Mouse (Mus musculus): ENCODE measurements at regions not wholly inside any gene's neighbourhood (a gene's known extent, or its start where the extent isn't known, plus 50 kb on each side); places are given as distances from the start of the nearest gene placed in this dataset.

DNA sequence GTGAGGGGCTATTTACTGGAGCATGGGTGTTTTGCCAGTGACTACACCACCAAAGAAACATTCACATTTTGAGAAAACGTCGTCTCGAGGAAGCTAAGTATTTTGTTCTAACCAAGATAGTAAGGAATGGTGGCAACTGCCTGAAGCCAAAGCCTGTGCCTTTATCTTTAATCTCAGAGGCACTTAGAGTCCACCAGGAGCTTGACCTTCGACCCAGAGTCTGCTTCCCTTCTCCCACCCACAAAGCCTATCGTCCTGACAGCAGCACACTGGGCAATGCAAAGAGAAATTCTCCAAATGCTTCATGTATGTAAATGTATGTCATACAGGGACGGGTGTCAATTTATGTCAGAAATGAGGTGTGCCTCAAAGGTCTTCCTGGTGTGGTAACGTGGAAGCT, 437.2 kb upstream of the Mgmt start:
- no peak for DNase-seq

DNA sequence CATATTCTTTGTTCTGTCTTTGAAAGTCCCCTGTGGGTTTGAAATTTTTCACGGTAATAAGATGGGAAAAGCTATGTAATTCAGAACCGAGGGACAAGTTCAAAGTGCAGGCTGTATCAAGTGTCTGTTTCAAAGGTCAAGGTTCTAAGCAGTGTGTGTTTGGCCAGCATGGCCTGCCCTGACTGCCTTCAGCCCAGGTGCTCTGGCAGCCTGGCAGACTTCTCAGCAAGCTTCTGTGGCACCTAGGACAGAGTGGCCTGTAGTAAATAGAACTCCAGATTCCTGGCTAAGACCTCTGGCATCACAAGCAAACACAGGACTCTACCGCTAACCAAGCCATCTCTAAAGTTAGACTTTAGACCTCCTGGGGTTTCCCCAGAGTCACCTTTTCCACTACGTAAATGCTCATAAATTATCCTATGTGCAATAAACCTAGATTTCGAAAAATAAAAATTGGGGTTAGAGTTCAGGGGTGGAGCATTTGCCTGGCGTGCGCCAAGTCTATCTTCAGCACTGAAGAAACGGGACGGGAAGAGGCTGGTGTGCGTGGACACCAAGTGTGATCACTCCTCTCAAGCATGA, 436.5 kb upstream of the Mgmt start:
- no peak for DNase-seq

DNA sequence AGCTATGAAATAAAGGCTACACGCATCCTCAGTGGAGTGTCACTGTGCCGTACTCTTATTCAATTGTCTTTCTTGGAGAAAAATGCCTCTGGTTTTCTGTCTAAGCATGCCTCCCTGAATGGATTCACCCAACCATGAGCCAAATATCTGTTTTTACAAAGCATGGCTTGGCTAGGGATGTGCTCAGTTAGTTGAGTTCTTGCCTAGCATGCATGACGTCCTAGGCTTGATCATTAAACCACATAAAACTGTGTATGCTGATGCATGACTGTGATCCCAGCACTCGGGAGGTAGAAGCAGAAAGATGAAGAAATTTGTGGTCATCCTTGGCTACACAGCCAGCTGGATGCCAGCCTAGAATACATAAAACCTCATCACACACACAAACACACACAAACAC, 417.3 kb upstream of the Mgmt start:
- no peak for DNase-seq

DNA sequence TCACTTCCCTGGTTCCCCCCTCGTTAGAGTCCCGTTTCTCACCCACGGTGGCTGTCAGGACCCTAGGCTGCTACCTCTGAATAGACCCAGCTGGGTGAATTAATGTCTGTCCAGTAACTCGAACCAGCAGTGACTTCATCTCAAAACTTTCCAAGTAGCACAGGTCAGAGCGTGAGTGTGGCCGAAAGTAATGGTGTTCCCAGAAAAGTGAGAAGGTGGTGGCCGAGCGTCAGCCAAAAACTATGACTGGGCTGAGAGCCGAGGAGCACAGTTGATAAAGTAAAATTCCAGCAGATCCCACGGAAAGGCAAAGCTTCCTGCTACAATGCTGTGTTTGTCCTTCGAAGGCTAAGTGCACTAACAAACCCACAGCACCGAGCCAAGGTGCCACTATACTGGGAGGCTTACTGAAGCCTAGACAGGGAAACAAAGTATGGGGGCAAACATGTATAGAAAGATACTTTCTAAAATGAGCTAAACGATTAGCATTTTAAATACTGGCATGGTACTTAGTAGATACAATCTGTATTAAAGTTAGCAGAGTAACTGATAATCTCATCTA, 413.7 kb upstream of the Mgmt start:
- DNase-seq, result no peak

DNA sequence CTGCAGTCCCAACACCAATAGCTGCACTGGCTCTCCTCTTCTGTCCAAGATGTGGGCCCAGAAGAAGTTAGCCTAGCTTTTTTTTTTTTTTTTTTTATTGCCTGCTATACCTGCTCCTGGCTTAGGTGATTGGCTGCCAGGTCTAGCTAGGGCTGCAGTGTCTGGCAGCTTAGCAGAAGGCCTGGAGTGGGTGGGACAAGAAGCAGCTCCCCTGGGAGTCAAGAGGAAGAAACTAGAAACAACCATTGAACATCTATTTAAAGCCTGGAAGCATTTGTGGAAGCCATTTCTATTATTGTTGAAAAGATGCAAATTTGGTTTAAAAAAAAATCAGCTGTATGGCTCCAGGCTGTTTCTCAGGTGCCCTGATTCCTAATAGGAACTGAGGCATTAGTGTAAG, 411.2 kb upstream of the Mgmt start:
- DNase-seq, result no peak

DNA sequence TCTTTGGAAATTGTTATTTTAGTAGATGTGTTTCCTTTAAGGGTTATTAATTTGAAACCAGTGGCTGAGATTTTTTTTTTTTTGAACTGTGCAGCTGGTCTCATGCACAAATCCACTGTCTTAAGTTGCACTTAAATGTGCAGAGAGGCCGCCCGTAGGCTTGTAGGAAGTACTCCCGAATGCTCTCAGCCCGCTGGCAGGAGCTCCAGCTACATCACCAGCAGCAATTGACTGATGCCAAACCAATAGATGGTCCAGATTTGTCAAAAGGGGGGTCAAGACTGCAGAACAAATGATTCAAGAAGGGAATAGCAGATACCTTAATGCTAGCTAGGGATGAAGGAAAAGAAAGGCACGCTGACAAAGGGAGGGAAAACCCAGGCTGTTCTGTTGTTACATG, 406.9 kb upstream of the Mgmt start:
- DNase-seq, result no peak

DNA sequence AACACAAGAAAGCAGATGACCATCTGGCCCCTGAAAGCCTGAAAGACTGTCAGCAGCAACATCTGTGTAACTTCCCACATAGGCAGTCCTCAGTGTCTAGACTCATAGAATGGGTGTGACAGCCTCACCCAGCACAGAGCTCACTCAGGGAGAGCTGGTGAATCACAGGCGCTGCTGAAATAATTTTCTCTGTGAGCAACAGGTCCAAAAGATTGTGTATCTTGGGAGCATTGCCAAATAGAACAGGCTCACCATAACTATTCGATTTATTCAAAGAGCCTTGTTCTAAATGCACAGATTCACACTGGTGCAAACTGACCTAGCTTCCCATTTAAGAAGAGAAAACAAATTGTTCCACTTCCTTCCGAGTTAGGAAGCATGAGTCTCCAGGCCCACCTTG, 399.6 kb upstream of the Mgmt start:
- no peak for DNase-seq

DNA sequence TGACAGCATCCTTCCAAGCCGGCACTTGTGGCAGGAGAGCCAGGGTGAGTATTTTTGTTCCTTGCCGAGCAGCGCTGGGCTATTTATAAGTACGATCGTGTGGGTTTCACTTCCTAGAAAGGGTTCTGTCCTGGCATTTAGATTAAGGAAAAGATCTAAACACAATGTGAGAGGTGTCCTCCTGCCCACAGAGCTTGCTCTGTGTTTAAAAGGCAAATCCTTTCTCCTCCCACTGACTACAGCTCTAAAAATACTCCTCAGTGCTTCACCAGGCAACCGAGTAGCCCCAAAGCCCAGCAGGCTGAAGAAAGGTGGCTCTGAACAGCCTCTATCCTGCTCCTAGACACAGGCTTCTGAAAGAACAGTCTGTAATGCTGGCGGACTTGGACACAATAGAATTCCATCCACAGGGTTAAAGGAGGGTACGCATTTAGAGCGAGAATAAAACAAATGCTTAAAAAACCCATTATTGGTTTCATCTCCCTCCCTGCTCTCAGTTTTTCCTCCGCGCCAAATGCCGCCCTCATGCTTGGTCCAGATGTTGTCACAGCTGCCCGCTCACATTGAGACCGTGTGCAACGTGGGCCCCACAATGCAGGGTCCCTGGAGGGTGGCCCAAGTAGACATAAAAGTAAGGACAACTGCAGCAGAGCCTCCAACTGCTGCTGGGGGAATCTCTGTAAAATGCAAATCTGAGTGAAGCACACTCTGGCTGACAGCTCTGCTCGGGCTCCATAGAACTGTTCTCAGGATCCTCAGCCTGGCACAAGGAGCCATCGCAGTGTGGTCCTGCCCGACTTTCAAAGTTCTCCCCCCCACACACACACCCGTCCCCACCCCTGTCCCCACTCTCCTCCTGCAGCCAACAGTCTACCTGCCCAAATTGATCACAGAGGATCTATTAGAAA, 397.8 kb upstream of the Mgmt start:
- DNase-seq, result no peak

DNA sequence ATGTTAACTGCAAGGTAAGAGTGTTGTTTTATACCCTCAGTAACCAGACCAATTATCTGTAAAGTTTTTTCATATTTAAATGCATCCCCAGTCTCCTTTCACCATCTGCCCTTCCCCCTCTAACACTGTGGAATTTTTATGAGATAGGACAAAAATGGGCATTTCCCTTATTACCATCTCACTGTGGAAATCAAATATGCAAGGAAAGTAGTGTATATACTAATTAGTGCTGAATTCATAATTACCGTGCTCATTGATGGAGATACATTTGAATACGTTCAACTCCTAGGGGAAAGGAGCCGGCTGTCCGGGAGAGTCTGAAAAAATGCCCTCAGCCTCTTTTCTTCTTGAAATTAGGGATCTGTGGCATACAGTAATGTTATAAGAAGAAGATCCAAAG, 394.4 kb upstream of the Mgmt start:
- no peak for DNase-seq

DNA sequence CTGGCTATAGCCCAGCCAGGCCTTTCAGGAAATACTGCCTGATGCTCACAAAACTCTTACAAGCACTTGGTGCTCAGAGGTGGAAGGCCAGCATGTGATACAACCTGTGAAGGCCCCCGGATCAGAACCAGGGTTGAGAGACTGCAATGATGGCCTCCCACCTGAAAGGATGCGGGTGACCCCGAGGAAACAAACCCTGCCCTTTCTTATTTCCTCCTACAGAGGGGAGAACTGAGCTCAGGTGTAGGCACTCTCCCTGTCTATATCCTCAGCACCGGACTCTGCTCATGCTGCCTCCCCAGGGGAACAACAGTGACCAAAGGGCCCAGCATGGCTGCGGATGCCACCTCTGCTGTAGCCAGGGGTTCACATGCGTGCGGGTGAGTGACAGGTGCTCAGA, 393.3 kb upstream of the Mgmt start:
- DNase-seq, result no peak

DNA sequence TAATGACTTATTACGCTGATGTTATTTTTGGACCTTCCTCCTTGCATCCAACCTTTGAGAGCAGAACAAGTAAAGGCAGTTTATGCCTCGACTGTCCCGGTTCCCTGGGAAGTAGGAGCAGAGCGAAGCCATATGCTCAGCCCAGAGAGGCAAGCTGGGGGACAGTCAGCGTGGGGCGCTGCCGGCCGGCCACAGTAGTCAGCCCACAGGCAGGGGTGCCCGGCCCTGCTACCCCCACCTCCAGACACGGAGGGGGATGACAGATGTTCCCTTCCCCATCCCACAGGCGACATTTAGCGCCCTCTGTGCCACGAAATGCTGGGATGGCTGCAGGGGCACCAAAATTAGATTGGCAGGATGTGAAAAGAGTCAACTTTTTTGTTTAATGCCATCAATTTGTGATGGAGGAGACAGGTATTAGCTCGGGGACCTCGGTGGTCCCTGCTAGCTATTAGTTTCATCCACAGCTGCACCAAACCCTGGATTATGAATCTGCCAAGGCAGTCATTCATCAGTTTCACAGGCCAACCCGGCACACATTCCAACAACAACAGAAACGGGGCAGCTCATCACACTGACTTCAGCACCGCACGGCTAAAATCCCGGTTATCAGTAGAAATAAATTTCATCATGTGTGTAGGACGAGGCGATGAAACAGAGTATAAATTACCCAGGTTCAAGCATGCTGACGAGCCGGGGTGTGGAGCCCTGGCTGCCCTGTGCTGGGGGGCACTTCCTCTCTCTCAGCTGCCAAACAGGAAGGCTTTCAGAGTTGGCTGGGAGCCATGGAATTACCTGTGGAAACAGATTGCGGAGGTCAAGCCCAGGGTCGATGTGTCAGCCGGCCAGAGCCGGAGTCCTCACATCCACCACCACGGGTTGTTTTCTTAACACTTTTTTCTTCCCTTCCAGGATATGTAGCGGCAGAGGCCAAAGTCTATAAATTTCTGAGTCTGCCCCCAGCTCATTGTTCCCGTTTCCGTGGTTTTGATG, 392.3 kb upstream of the Mgmt start:
- no peak for DNase-seq

DNA sequence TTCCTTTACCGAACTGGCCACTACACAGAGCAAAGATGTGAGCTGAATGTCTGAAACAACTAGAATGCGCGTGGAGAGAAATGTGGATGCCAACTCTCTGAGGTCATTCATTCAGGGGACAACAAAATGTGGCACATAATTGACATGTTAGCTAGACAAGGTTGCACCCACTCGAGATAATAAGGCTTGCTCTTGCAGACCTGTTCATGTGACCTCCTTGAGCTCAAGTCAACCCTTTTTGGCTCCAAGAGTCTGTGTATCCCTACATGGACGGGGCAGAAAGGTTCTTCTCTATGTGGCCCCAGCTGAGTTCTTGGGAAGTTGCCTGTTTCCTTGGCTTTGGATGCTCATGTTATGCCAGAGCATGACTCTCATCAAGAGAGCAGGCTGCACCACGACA, 383.0 kb upstream of the Mgmt start:
- peak in 1 of 2 experiments; percentile 27 for DNase-seq

DNA sequence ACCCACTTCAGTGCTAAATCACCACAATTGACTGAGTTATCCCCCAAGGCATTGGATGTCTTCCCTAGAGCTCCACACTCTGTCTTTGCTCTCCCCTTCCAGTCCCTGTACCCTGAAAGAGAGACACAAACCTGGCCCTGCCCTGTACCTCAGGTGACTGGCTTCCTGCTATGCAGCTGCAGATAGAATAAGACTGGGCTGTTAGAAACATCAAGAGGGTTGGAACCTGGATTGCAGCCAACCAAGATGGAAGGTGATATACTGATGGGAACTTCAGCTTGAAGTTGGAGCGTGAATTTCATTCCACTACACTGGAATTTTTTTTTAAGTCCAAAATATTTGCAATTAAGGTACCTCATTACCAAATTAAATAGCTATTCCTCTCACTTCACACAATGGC, 379.0 kb upstream of the Mgmt start:
- no peak for DNase-seq

DNA sequence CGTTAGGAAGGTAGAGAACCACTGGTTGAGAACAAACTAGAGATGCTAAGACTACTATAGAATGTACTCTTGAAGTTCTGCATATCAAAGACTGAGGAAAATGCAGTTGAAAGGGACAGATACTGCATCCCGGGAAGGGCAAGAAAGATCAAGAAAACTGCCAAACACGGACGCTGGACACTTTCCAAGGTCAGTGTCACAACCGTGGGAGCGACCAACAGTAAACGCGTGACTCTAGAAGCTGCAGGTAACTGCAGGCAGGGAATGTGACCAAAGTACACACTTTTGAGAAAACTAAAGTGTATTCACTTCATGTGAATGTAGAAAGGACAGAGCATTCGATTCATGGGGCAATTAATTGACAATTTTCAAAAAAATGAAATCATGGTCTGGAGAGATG, 368.6 kb upstream of the Mgmt start:
- no peak for DNase-seq

DNA sequence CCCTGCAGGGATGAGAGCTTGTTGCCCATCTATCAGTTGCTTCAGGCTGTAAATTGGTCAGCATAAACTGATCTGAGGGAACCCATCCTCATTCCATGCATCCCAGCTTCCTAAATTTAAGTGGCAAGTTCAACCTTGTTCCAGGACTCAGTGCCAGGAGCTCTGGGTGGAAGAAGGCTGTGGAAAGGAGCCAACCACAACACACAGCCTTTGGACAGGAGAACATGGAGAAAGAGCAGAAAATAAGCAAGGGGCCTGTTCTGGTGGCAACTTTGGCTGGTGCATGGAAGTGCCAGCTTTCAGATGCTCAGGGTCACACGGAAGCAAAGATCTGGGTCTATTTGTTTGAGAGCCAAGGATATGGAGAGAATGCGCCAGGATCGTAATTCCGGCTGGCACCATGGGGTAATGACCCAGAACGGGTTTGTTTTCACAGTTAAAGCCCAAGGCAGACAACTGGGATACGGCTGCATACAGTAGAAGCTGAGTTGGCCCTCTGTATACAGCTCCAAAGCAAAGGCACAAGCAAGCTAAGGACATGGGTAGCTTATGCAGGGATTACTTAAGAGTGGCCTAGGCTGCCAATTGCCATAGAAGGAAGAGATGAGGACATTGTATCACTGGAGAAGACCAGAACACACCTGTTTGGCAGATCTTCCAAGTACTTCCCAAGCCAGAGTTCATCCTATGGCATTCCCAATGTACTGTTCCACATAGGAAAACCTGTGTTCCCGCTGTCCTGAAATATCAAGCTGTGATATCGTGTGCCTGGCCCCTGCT, 364.2 kb upstream of the Mgmt start:
- peak; percentile 42 to 55 for DNase-seq

DNA sequence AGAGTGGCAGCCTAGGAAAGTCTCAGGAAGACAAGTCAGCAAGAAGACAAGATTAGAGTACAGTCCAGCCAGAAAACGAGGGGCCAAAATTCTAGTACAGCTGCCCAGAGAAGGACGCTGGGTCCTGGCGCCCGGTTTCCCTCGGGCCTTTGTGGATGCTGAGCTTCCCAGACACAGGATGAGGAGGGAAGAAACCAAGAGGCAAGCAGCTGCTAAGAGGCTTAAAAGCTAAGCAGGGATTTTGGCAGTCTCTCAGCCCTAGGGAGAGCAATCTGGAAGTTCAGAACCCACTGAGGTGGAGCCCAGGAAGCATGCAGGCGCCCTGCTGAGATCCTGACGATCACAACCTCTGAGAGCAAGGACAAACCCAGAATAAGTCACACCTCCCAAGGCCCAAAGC, 363.1 kb upstream of the Mgmt start:
- DNase-seq, result peak; percentile 16 to 30

DNA sequence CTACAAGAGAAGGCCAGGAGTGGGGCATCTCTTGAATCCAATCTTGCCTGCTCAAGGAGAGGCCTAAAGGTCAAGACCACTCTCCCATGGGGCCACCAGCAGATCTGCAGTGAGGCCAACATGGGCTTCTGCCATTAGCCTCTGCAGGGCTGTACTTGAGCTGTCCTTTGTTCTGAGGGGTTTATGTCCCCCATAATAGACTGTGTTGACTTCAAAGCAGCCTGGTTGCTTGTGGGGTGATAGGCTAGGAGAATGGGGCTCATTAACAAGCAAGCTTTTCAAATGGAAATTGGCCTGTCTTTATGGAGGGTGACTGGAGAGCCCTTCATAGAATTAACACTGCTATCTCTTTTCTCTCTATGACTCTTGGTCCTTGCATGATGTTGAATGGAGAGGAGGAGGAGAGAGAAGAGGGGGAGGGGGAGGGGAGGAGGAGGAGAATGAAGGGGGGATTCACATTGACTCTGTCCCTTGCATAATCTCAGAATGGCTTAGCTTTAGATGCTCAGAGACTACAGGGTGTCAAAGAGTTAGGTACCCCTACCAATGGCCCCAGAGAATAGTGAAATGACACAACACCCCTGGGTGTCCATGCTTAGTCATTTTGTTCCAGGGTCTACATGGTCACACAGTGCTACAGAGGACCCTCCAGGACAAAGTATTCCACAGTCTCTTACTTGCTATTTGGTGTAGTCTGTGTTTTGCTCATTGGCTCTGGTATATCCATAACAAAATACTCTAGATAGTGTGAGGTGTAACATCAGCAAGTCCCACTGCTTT, 352.3 kb upstream of the Mgmt start:
- no peak for DNase-seq

DNA sequence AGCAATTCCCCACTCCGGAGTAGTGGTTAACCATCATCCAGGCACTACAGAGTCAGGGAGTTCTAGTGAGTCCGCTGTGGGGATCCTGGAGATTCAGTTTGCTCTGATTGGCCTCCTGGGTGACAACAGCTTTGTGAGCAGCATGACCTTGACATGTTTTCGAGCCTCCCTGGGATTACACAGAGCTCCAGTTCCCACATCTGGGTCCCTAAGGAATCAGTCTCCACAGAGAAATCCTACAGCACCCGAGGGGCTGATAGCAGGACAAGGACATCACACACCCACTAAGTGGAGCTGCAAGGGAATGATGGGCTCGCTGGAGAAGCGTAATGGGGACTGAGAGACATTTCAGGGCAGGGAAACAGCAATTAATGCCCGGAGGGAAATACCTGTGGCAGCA, 351.5 kb upstream of the Mgmt start:
- no peak for DNase-seq

DNA sequence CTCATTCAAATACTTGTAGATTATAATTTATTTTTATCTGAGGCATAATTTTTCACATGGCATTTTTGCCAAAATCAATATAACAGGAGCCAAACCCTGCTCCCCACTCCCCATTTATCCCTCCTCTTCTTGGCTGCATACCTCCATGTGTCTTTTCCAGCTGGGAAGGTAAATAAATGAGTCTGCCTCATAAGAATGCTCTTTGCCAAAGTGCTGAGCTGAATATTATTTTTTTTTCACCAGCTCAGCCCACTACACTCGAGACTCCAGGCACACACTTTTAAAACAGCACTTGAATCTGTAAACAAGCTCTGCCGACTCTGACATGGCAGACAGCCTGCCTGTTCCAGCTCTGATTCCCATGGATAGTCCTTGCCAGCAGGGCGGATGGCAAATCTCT, 346.6 kb upstream of the Mgmt start:
- no peak for DNase-seq

DNA sequence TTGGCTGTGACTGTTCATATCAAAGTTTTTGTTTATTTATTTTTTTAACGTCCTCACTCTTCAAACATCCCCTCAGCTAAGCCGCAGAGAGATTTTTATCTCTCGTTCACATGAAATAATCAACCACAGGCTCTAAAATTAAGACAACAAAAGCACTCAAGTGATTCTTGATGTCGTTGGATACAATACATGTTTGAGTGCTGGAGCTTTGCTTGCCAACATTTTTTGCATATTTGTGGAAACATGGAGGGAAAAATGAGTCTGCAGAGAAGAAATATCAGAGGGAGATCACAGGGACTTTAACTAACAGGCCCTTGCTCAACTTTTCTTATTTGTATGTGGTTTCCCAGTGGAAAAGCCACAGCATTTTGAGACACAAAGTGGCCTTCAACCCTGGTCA, 338.0 kb upstream of the Mgmt start:
- no peak for DNase-seq

DNA sequence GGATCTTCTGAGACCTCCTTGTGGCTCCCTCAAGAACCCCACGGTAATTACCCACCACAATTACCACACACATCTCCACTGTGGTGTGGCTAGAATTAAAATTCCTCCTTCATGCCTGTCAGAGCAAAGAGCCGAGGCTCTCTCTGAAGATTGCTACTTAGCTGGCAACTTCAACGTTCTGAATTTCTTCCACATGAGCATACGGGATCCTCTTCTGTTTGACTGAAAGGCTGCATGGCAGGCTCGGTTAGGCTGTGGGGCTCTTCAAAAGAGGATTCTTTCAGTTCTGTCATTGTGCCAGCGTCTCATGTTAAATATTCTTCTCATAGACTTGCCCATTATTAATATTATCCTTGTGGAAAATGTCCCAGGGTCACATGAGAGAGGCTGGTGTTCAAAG, 334.9 kb upstream of the Mgmt start:
- DNase-seq, result no peak

DNA sequence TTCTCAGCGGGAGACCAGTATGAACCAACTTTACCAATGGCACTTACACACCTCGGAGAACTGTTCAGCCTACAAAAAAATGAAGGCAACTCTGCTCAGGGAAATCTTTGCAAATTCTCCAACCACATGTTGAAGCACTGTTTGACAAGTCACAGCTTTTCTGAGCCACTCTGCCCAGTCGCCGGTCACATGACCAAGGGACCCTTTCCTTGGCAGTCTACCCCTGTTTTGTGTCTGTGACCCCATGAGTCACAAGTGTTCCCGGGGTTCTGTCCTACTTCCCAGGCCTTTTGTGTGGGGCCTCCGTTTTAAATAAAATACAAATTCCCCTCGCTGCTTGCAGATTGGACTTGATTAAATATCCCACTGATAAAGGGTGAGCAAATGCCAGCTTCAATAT, 323.5 kb upstream of the Mgmt start:
- no peak for DNase-seq
